Mouse (Mus musculus) myocyte (in vitro differentiated cells): ENCODE measurements around the gene Clpx. TPM values are rescaled to one million over a fixed set of nuclear protein-coding genes. Genes with fewer than 3 reads are reported as not detected.
"Not testable (repeated sequence)": the region's sequence is repeated elsewhere in the genome, so short reads cannot be mapped to it uniquely, and the experiment has no call there.

Experiments used
- H3K27me3 ChIP-seq: one replicate; pipeline ENCODE4 v1.6.1; 2011; ENCODE audit not compliant: control insufficient read depth, insufficient read depth, insufficient read length
- H3K36me3 ChIP-seq: one replicate; pipeline ENCODE4 v1.6.1; 2011; ENCODE audit not compliant: control insufficient read depth, insufficient read depth
- H3K4me2 ChIP-seq: one replicate; pipeline ENCODE4 v1.6.1; 2011; ENCODE audit warnings: low read depth, control low read depth
- H3K4me3 ChIP-seq: one replicate; pipeline ENCODE4 v1.5.1; 2011; ENCODE audit warnings: mild to moderate bottlenecking, control low read depth, moderate library complexity
- H3K79me2 ChIP-seq: one replicate; pipeline ENCODE4 v1.6.1; 2011; ENCODE audit not compliant: control insufficient read depth, insufficient read depth
- H3ac ChIP-seq: one replicate; pipeline ENCODE4 v1.6.1; 2011; ENCODE audit not compliant: control insufficient read depth, insufficient read length
- CEBPB ChIP-seq: IDR thresholded peaks from 2 replicates; pipeline ENCODE4 v1.6.1; 2011; ENCODE audit warnings: mild to moderate bottlenecking, moderate library complexity; ENCODE audit not compliant: poor library complexity, insufficient read depth, severe bottlenecking
- E2F4 ChIP-seq: IDR thresholded peaks from one replicate; pipeline ENCODE4 v1.6.1; 2011; ENCODE audit warnings: mild to moderate bottlenecking, control low read depth, moderate library complexity; ENCODE audit not compliant: insufficient read depth
- MAX ChIP-seq: IDR thresholded peaks from one replicate; pipeline ENCODE4 v1.6.1; 2011; ENCODE audit warnings: low read depth, mild to moderate bottlenecking, control low read depth
- MYOD1 ChIP-seq, 3 experiments: IDR thresholded peaks; one replicate each; pipeline ENCODE4 v1.6.1; 2011; ENCODE audit warnings: control low read depth in 2 of 3, low read depth in 2 of 3, mild to moderate bottlenecking in 2 of 3, moderate library complexity in 1 of 3; ENCODE audit not compliant: insufficient read length in 2 of 3, control insufficient read depth in 1 of 3
- MYOG ChIP-seq, 3 experiments: IDR thresholded peaks; one replicate each; pipeline ENCODE4 v1.6.1; 2011; ENCODE audit warnings: control low read depth in 2 of 3, low read depth in 2 of 3, mild to moderate bottlenecking in 2 of 3; ENCODE audit not compliant: insufficient read length in 2 of 3, control insufficient read depth in 1 of 3, insufficient read depth in 1 of 3
- POLR2A ChIP-seq: IDR thresholded peaks from one replicate; pipeline ENCODE4 v1.6.1; 2011; ENCODE audit warnings: low read depth, mild to moderate bottlenecking, control low read depth, moderate library complexity; ENCODE audit not compliant: insufficient read length
- POLR2AphosphoS2 ChIP-seq: IDR thresholded peaks from one replicate; pipeline ENCODE4 v1.6.1; 2011; ENCODE audit warnings: low read depth, control low read depth; ENCODE audit not compliant: insufficient read length
- REST ChIP-seq: IDR thresholded peaks from one replicate; pipeline ENCODE4 v1.6.1; 2011; ENCODE audit warnings: mild to moderate bottlenecking, control low read depth, moderate library complexity; ENCODE audit not compliant: insufficient read depth, insufficient read length
- SRF ChIP-seq: IDR thresholded peaks from one replicate; pipeline ENCODE4 v1.6.1; 2011; ENCODE audit warnings: low read depth; ENCODE audit not compliant: control insufficient read depth, insufficient read length
- TCF12 ChIP-seq: IDR thresholded peaks from one replicate; pipeline ENCODE4 v1.6.1; 2011; ENCODE audit warnings: mild to moderate bottlenecking, control low read depth; ENCODE audit not compliant: poor library complexity, insufficient read depth, severe bottlenecking
- TCF3 ChIP-seq: IDR thresholded peaks from one replicate; pipeline ENCODE4 v1.6.1; 2011; ENCODE audit warnings: low read depth, control low read depth; ENCODE audit not compliant: insufficient read length
- USF1 ChIP-seq: IDR thresholded peaks from one replicate; pipeline ENCODE4 v1.6.1; 2011; ENCODE audit warnings: low read depth, mild to moderate bottlenecking, control low read depth, moderate library complexity
- polyA plus RNA-seq: library from polyadenylated mRNA; unstranded; fragments of >200 nt; fragmentation: generic; extraction: Trizol; gene quantifications from one replicate; pipeline ENCODE4 v1.2.1, GENCODE M21; 2012; ENCODE audit warnings: missing spikeins

Gene Clpx
- polyA plus RNA-seq, 1 experiment, result 13.0 TPM

DNA sequence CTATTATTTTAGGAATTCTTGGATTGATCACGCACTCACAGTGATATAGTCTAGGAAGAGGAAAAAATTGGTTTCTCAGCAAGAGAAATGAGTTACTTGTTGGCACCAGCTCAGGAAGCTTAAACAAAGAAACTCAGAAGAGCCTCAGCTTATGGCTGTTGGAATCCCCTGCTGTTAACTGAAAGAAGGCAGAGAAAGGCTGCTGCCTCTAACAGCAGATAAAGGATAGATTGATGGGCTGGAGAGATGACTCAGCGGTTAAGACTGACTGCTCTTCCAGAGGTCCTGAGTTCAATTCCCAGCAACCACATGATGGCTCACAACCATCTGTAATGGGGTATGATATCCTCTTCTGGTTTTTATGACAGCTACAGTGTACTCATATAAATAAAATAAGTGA lies 33.3 kb downstream of the Clpx start:
- H3ac ChIP-seq, result no peak overlapping the region
- H3K4me3 ChIP-seq, result no peak overlapping the region
- no peak overlapping the region for H3K4me2 ChIP-seq
- H3K36me3 ChIP-seq, result peaks cover 38% of the 10 kb centered on the region
- TF ChIP-seq POLR2A (no peak), USF1 (no peak), MYOG (IDR thresholded peaks at IDR 0.05; ENCODE audit: control insufficient read depth in 1 of 3, insufficient read depth in 1 of 3, insufficient read length in 2 of 3, low read depth in 2 of 3) (no peak), E2F4 (no peak), SRF (no peak), MAX (no peak), MYOD1 (IDR thresholded peaks at IDR 0.05; ENCODE audit: control insufficient read depth in 1 of 3, insufficient read length in 2 of 3, low read depth in 2 of 3) (no peak), REST (no peak), CEBPB (no peak), TCF3 (no peak), POLR2AphosphoS2 (no peak), TCF12 (no peak)
- H3K27me3 ChIP-seq, result no peaks in the 10 kb centered on the region
- no peaks in the 10 kb centered on the region for H3K79me2 ChIP-seq

DNA sequence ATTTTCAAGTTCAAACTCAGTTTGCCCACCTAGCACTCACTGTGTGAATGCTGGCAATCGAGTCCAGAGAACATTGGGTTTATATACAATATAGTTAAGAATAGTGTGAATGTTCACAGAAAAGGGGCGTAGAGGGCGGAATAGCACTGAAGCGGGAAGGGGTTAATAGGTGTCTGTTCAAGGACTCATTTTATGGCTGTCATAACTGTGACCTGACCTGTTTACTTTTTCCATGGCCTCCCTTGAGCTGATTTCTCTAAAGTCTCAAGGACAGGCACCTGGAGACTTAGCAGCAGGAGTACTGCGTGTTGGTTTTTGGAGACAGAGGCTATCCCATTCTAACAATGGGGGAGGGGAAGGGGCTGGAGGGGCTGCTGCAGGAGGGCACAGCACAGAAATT lies 39.9 kb downstream of the Clpx start:
- H3K27me3 ChIP-seq, result no peaks in the 10 kb centered on the region
- no peak overlapping the region for H3K4me2 ChIP-seq
- no peaks in the 10 kb centered on the region for H3K79me2 ChIP-seq
- H3ac ChIP-seq, result no peak overlapping the region
- no peak for TF ChIP-seq E2F4
- no peak for TF ChIP-seq POLR2AphosphoS2
- TF ChIP-seq MAX, result no peak
- no peak for TF ChIP-seq POLR2A
- TF ChIP-seq CEBPB, result no peak
- no peak for TF ChIP-seq REST
- TF ChIP-seq TCF12, result no peak
- no peak for TF ChIP-seq USF1
- TF ChIP-seq MYOD1 (IDR thresholded peaks at IDR 0.05; ENCODE audit: control insufficient read depth in 1 of 3, insufficient read length in 2 of 3, low read depth in 2 of 3), result no peak
- no peak for TF ChIP-seq MYOG (IDR thresholded peaks at IDR 0.05; ENCODE audit: control insufficient read depth in 1 of 3, insufficient read depth in 1 of 3, insufficient read length in 2 of 3, low read depth in 2 of 3)
- no peak for TF ChIP-seq SRF
- no peak for TF ChIP-seq TCF3
- no peak overlapping the region for H3K4me3 ChIP-seq
- H3K36me3 ChIP-seq, result peaks cover 10% of the 10 kb centered on the region

DNA sequence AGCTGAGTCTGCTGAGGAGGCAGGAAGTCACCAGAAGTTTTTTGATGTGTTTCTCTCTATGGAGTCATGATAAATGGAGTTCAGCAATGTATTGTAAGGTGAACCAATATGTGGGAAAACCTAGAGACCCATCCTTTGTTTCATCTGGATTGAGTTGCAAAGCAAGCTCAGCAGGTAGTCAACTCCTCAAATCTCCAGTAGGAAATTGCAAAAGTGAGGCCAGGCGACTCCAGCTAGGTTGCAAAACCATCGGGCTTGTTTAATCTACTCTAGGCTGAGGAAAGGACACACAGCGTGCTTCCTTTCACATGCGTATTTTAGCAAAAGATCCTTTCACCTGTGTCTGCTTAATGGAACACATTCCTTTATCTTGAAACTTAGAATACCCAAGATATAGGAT lies 45.1 kb downstream of the Clpx start:
- no peak for TF ChIP-seq E2F4
- TF ChIP-seq USF1, result no peak
- no peak for TF ChIP-seq REST
- TF ChIP-seq POLR2A, result no peak
- no peak for TF ChIP-seq MYOG (IDR thresholded peaks at IDR 0.05; ENCODE audit: control insufficient read depth in 1 of 3, insufficient read depth in 1 of 3, insufficient read length in 2 of 3, low read depth in 2 of 3)
- TF ChIP-seq CEBPB, result no peak
- H3K4me3 ChIP-seq, result no peak overlapping the region
- H3K79me2 ChIP-seq, result no peaks in the 10 kb centered on the region
- no peak overlapping the region for H3ac ChIP-seq
- no peaks in the 10 kb centered on the region for H3K36me3 ChIP-seq
- H3K27me3 ChIP-seq, result no peaks in the 10 kb centered on the region
- H3K4me2 ChIP-seq, result no peak overlapping the region

DNA sequence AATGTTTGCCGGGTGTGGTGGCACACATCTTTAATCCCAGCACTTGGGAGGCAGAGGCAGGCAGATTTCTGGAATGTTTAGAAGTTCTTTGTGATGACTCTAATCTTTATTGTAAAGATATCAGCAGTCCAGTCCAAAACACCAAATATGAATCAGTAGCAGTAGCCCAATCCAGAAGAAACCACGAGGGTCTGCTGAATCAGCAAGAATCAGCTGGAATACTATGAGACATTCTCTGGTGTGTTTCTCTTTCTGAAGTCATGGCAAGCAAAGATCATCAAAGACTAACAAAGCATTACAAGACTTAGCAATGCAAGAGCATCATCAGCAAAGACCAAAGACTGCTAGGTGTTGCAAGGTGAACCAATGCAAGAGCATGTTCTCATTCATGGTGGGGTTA lies 46.4 kb downstream of the Clpx start:
- H3K36me3 ChIP-seq, result no peaks in the 10 kb centered on the region
- no peaks in the 10 kb centered on the region for H3K79me2 ChIP-seq
- H3K4me2 ChIP-seq, result no peak overlapping the region
- no peak overlapping the region for H3K4me3 ChIP-seq
- no peaks in the 10 kb centered on the region for H3K27me3 ChIP-seq
- no peak overlapping the region for H3ac ChIP-seq
- TF ChIP-seq POLR2AphosphoS2 (no peak), REST (no peak), CEBPB (no peak), E2F4 (no peak)

DNA sequence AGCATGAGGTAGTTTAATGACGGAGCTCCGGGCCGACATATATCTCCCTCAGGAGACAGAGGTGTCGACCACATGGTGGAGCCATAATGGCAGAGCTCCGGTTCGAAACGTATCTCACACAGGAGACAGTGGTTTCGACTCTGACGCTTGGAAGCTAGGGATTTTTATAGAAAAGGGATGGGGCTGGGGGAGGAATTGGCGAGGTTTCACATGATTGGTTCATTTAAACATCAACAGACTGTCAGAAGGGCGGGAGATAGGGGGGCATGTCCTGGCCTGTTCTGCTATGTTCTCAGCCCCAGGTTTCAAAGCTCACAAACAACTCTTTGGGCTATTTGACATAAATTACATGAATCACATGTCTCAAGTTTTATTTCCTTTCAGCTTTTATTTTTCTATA lies 51.4 kb downstream of the Clpx start:
- H3K4me2 ChIP-seq, result peak overlapping the region; percentile 72
- H3K27me3 ChIP-seq, H3K36me3 ChIP-seq: not testable (repeated sequence)
- peak overlapping the region; percentile 88 for H3ac ChIP-seq
- peak overlapping the region; percentile 41 for H3K4me3 ChIP-seq
- H3K79me2 ChIP-seq, result peaks cover 34% of the 10 kb centered on the region
